Mouse (Mus musculus): ENCODE measurements around the gene Gm49336.

The Gm49336 gene

GRCm38 (mm10) chr14:60251281-60252003, at the start of gene Gm49336, which contains the start of gene Nupl1:
TSS of gene Gm49336 (minus strand) at chr14:60251507.
TSS of gene Nupl1 (minus strand) at chr14:60251431.
- DNase-seq (ENCODE audit: low read depth, low spot score): peak; percentile 100

- no peak for DNase-seq (ENCODE audit: low read depth, low spot score)
Observed at GRCm38 (mm10) chr14:60301024-60301423, 49.7 kb upstream of the Gm49336 start.

- DNase-seq (ENCODE audit: low read depth, low spot score): no peak
Observed at GRCm38 (mm10) chr14:60300224-60300991, 49.1 kb upstream of the Gm49336 start.

GRCm38 (mm10) chr14:60295531-60295930, 44.2 kb upstream of the Gm49336 start:
- DNase-seq (ENCODE audit: low read depth, low spot score): no peak

GRCm38 (mm10) chr14:60290363-60290762, 39.1 kb upstream of the Gm49336 start:
- DNase-seq (ENCODE audit: low read depth, low spot score): no peak

GRCm38 (mm10) chr14:60286194-60286863, 35.0 kb upstream of the Gm49336 start:
- DNase-seq (ENCODE audit: low read depth, low spot score): no peak

- no peak for DNase-seq (ENCODE audit: low read depth, low spot score)
Observed at GRCm38 (mm10) chr14:60275301-60276276, 24.3 kb upstream of the Gm49336 start.

GRCm38 (mm10) chr14:60273346-60273745, 22.0 kb upstream of the Gm49336 start:
- DNase-seq (ENCODE audit: low read depth, low spot score): no peak

- peak; percentile 66 for DNase-seq (ENCODE audit: low read depth, low spot score)
Observed at GRCm38 (mm10) chr14:60269333-60269732, 18.0 kb upstream of the Gm49336 start.

GRCm38 (mm10) chr14:60264990-60265876, 13.9 kb upstream of the Gm49336 start, which contains the start of gene Mtmr6:
TSS of gene Mtmr6 (plus strand) at chr14:60265228.
- peak; percentile 99 for DNase-seq (ENCODE audit: low read depth, low spot score)

- DNase-seq (ENCODE audit: low read depth, low spot score): no peak
Observed at GRCm38 (mm10) chr14:60262316-60262715, 11.0 kb upstream of the Gm49336 start.

- no peak for DNase-seq (ENCODE audit: low read depth, low spot score)
Observed at GRCm38 (mm10) chr14:60257851-60258250, 6.5 kb upstream of the Gm49336 start.

GRCm38 (mm10) chr14:60257101-60257500, 5.8 kb upstream of the Gm49336 start:
- no peak for DNase-seq (ENCODE audit: low read depth, low spot score)

- no peak for DNase-seq (ENCODE audit: low read depth, low spot score)
Observed at GRCm38 (mm10) chr14:60256356-60256755, 5.0 kb upstream of the Gm49336 start.

- no peak for DNase-seq (ENCODE audit: low read depth, low spot score)
Observed at GRCm38 (mm10) chr14:60254774-60255173, 3.5 kb upstream of the Gm49336 start.

GRCm38 (mm10) chr14:60253466-60253865, 2.2 kb upstream of the Gm49336 start:
- DNase-seq (ENCODE audit: low read depth, low spot score): no peak

GRCm38 (mm10) chr14:60252004-60253000, 995 bp upstream of the Gm49336 start:
- peak; percentile 13 for DNase-seq (ENCODE audit: low read depth, low spot score)

GRCm38 (mm10) chr14:60250879-60251278, 428 bp downstream of the Gm49336 start:
- peak; percentile 71 for DNase-seq (ENCODE audit: low read depth, low spot score)

- peak; percentile 25 for DNase-seq (ENCODE audit: low read depth, low spot score)
Observed at GRCm38 (mm10) chr14:60250366-60250765, 941 bp downstream of the Gm49336 start.
